Mouse (Mus musculus) leukemia stem cell, adult 10-12 weeks (primary cell): ENCODE data around the gene Pknox2. TPM values are rescaled to one million over a fixed set of nuclear protein-coding genes. Genes with fewer than 3 reads are reported as not detected.

Experiments
- polyA plus RNA-seq: library from polyadenylated mRNA; stranded (reverse); fragments of >175 nt; gene quantifications from 2 replicates; pipeline ENCODE4 v1.2.3, GENCODE M21; 2012; ENCODE audit warnings: low replicate concordance

Pknox2 gene
- polyA plus RNA-seq: 0.51 TPM in 1 of 2 replicates, not detected in the other

GRCm38 (mm10) chr9:37147359-37147685 lies at the start of gene Pknox2:
TSS of gene Pknox2 (minus strand) at chr9:37147407.

Other genes with a start within 250 kb of the Pknox2 start
- gene Tmem218, start 60.8 kb upstream of the Pknox2 start, polyA plus RNA-seq: 0.27 and 0.38 TPM in 2 replicates
- 0.54 and 1.0 TPM in 2 replicates for gene Slc37a2, start 108.3 kb upstream of the Pknox2 start, polyA plus RNA-seq
- gene Ccdc15, start 201.0 kb upstream of the Pknox2 start, polyA plus RNA-seq: 30.5 and 34.8 TPM in 2 replicates
- gene Hepacam, start 219.9 kb upstream of the Pknox2 start, polyA plus RNA-seq: 0.05 TPM in 1 of 2 replicates, not detected in the other